Mouse (Mus musculus) left cerebral cortex, adult 6 months (tissue): ENCODE data around the gene Fbp2. TPM values are rescaled to one million over a fixed set of nuclear protein-coding genes. Genes with fewer than 3 reads are reported as not detected.

Experiments
- long read RNA-seq, 2 experiments: library from polyadenylated mRNA; unstranded; transcript quantifications; one replicate each; pipeline ENCODE4 v2.0.0; 2019 to 2020
- polyA plus RNA-seq: library from polyadenylated mRNA; unstranded; fragments of <200 nt; fragmentation: Nextera tagmentation; gene quantifications from 2 replicates; pipeline ENCODE4 v1.2.3, GENCODE M21; 2021

The Fbp2 gene
- 0.15 TPM in 1 of 2 replicates, not detected in the other for polyA plus RNA-seq
- long read RNA-seq, experiment 1: 0 reads
- long read RNA-seq, experiment 2: 0 reads

GRCm38 (mm10) chr13:62857941-62858915 lies at the start of gene Fbp2:
Gene Fbp2, minus strand, starts transcription at chr13:62858422.

GRCm38 (mm10) chr13:62887712-62888441 lies 29.7 kb upstream of the Fbp2 start, which contains the start of gene Fbp1:
Gene Fbp1, minus strand, starts transcription at chr13:62888282.

Other genes with a start within 250 kb of the Fbp2 start
- gene 6720489N17Rik, start 234.2 kb downstream of the Fbp2 start, polyA plus RNA-seq: 3.1 and 4.1 TPM in 2 replicates
- gene Platr25, start 97.7 kb downstream of the Fbp2 start, polyA plus RNA-seq: 14.4 and 14.7 TPM in 2 replicates
- 4.1 and 5.8 TPM in 2 replicates for gene Gm5141, start 72.6 kb downstream of the Fbp2 start, polyA plus RNA-seq
- 0.45 and 0.89 TPM in 2 replicates for gene Fbp1, start 29.9 kb upstream of the Fbp2 start, polyA plus RNA-seq
- 37.2 and 42.1 TPM in 2 replicates for gene 2010111I01Rik, start 106.5 kb upstream of the Fbp2 start, polyA plus RNA-seq